Mouse (Mus musculus) right cerebral cortex, adult 2 months (tissue): Measurements from ENCODE around the gene Rab20.

Experiments used
- DNase-seq, 2 experiments: peaks; one replicate each; pipeline ENCODE4 v3.0.0; 2021 to 2022; ENCODE audit warnings: low spot score in 2 of 2

Gene Rab20

GRCm38 (mm10) chr8:11405722-11406481 lies 72.6 kb downstream of the Rab20 start:
- peak; percentile 17 to 42 for DNase-seq

GRCm38 (mm10) chr8:11404614-11405013 lies 73.9 kb downstream of the Rab20 start:
- DNase-seq = no peak

- DNase-seq = no peak
Observed at GRCm38 (mm10) chr8:11403813-11404212, 74.7 kb downstream of the Rab20 start.
